Mouse (Mus musculus) right cerebral cortex, postnatal 10 days (tissue): ENCODE results near the gene Ctsz.

Experiments
- DNase-seq, 2 experiments: peaks; one replicate each; pipeline ENCODE4 v3.0.0; 2021; ENCODE audit warnings: low spot score in 2 of 2

The Ctsz gene

DNA sequence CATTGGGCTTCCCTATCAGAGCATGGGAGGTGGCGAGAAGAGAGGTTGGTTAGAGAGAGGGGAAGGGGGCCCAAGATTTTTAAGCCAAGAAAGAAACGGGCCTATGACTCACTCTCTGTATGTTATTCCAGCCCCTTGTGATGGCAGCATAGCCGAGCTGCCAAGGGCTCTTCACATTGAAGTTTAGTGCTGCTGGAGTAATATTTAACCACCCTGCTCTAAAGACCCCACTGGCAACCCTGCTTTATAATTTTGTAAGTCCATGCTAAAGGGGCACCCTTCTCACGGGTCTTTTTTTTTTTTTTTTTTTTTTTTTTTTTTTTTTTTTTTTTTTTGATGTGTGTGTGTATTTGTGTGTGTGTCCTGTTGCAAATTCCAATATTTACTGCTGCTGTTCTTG is 3.1 kb upstream of the Ctsz start:
- no peak for DNase-seq

- DNase-seq = no peak
Measured at GRCm38 (mm10) chr2:174439961-174440360, 1.1 kb upstream of the Ctsz start.

DNA sequence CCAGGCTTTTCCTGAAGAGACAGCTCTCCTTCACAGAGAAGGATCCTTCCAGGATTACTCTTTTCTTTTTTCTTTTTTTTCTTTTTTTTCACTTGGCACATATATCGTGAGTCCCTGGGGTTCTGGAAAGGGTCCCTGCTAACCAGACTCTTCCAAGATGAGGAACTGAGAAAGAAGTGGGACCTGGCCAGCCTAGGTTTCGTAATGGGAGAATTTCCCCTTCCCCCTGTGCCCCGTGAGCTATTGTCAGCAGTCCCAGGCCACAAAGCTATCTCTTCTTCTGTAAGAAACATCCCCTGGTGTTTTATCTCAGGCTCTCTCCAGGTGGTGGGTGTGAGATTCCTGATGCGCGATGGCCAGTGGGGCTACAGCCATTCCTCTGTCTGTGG is 605 bp upstream of the Ctsz start:
- no peak for DNase-seq

- DNase-seq = no peak
Measured at GRCm38 (mm10) chr2:174438181-174438580, 658 bp downstream of the Ctsz start.

- peak in 1 of 2 experiments; percentile 39 for DNase-seq
Measured at GRCm38 (mm10) chr2:174437697-174437982, 1.2 kb downstream of the Ctsz start.

- no peak for DNase-seq
Measured at GRCm38 (mm10) chr2:174436916-174437696, 1.7 kb downstream of the Ctsz start.

DNA sequence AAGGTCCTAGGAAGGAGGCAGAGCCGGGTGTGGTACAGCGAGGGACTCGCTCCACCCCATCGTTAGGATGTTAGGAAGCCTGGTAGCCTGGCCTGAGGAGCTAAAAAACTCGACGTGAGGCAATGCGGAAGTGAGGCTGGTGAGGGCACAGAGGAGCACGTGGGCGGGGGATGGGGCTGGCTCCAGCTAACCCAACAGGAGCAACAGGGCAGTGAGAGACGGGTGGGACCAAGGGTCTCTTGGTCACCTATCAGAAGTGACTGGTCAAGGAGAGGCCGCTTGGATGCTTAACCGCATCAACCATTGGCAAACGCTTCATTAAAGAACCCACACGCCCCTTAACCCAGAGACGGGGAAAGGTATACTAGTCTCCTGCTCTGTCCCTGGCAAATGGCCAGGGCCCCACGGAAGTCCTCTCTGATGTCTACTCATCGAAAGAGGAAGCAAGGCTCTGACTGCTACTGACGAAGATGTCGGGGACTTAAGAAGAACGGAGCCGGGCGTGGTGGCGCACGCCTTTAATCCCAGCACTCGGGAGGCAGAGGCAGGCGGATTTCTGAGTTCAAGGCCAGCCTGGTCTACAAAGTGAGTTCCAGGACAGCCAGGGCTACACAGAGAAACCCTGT is 2.6 kb downstream of the Ctsz start:
- DNase-seq = peak; percentile 38 to 49

- no peak for DNase-seq
Measured at GRCm38 (mm10) chr2:174434943-174435342, 3.9 kb downstream of the Ctsz start.

DNA sequence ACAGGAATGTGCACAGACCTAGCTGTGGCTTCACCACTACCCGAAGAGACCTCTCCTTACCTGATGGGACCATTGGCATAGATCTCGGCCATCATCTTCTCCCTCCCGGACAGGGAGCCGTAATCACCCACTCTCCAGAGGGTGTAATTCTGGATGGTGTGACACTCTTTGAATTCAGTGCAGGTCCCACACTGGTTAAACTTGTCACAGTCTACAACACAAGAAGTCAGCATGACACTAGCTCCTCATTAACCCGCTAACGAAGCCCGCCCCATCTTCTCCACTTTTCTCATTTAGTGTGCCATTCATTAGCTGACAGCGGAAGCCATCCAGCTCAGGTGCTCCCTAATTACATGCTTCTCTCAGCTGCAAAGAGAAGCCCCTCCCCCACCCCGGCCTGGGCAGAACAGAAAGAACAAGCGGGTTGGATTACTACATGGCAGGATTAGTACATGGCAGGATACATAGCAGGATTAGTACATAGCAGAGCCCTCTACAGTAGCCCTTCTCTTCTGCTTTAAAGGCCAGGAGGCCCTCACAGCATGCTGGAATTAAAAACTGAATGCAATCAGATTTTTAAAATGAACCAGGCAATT is 9.7 kb downstream of the Ctsz start:
- peak in 1 of 2 experiments; percentile 29 for DNase-seq

DNA sequence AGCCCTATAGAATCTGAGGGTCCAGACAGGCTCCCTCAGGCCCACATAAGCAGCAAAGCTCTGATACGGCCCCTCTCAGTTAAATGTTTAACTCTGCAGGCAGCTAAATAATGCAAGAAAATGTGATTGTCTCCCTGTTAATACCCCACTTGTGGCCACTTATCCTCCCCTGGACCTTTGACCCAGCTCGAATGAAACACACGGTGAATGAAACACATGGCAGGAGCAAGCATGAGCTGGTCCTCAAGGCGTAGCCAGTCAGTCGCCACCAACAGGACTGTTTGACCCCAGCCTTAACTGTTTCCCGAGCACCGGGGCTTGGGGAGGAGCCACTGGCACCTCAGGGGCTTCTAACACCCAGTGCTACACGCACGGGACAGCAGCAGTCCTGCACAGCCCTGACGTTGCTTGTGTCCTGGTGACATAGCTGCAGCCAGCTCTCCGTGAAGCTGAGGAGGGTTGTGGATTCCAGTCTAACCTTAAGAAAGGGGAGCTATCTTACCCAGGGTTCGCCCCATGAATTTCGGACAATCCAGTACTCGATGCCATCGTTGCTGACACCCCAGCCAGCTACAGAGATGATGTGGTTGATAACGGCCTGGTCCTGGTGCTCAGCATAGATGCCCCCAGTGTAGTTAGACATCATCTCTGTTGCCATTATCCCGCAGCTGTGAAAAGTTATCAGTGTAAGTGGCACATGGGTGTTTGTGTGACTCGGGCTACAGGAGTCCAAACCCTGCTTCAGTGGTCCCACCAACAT is 10.6 kb downstream of the Ctsz start:
- DNase-seq = peak in 1 of 2 experiments; percentile 14

- DNase-seq = peak in 1 of 2 experiments; percentile 16
Measured at GRCm38 (mm10) chr2:174426856-174427255, 12.0 kb downstream of the Ctsz start.

- DNase-seq = no peak
Measured at GRCm38 (mm10) chr2:174424301-174425085, 14.3 kb downstream of the Ctsz start.

DNA sequence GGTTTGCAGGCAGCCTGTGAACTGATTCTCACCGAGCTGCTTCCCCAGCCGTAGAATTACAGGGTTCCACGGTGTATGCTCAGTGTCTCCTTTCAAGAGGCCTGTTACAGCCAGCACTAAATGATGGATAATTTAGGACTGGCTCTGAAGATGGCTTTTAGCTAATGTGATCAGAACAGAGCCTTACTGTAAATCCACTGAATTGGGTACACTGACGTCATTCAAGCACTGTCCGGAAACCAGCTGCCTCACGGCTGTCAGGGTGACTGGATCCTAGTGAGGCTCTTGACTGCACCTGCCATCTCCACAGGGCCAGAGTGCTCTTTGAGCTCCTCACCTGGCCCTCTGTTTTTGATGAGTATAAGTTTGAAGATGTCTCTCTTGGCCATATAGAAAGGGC is 17.7 kb downstream of the Ctsz start:
- no peak for DNase-seq

- peak; percentile 95 to 97 for DNase-seq
Measured at GRCm38 (mm10) chr2:174415731-174416310, 23.0 kb downstream of the Ctsz start, which contains the start of gene Nelfcd. Gene Nelfcd (plus strand): TSS chr2:174415804.

DNA sequence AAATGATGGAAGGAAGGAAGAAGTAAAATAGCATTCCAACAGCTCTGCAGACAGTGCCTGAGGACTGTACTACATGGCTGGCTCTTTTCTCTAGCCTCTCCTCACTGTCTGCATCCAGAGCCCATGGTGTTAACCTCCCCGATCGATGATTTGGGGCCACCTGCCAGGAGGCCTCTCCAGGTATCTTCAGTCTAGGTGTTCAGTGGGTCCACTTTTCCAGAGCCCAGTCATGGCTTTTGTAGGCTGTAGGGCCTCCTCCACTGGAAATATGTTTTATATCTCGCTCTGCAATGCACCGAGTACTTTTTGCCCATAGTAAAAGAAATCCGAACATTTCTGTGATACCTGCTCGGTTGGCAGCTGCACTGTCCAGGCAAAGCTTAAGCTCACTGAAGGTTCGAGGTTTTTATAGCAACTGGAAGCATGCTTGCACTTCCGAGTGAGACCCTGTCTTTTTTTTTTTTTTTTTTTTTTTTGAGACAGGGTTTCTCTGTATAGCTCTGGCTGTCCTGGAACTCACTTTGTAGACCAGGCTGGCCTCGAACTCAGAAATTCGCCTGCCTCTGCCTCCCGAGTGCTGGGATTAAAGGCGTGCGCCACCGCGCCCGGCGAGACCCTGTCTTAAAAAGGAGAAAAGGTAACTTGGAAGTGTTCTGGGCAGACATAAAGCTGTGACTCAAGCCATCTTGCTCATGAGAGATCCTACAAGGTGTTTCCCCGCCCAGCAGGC is 23.7 kb downstream of the Ctsz start:
- DNase-seq = no peak

DNA sequence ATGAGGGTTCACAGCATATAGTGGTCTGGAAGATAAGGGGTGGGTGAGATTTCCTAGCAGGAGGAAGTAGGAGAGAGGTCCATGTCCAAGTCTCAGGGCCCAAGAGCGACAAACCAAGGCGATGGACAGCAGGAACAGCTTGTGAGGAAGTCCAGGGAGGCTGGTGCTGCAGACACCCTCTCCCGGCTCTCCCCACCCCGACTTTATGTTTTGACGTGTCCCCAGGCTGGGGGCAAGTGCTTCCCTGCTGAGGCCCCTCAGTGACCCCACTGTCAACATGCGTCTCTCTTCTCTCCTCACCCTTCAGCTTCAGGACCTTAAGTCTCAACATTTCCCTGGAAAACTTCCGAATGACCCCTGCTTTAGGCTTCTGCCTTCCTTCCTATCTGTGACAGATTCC is 25.7 kb downstream of the Ctsz start:
- DNase-seq = no peak

GRCm38 (mm10) chr2:174410222-174410621 is 28.6 kb downstream of the Ctsz start:
- DNase-seq = no peak

GRCm38 (mm10) chr2:174400396-174400795 is 38.4 kb downstream of the Ctsz start:
- DNase-seq = no peak

GRCm38 (mm10) chr2:174397881-174398280 is 41.0 kb downstream of the Ctsz start:
- no peak for DNase-seq

GRCm38 (mm10) chr2:174397065-174397464 is 41.8 kb downstream of the Ctsz start:
- DNase-seq = no peak

GRCm38 (mm10) chr2:174396643-174397042 is 42.2 kb downstream of the Ctsz start:
- no peak for DNase-seq
